Mouse (Mus musculus): Measurements from ENCODE around the gene Tjp1.

DNA sequence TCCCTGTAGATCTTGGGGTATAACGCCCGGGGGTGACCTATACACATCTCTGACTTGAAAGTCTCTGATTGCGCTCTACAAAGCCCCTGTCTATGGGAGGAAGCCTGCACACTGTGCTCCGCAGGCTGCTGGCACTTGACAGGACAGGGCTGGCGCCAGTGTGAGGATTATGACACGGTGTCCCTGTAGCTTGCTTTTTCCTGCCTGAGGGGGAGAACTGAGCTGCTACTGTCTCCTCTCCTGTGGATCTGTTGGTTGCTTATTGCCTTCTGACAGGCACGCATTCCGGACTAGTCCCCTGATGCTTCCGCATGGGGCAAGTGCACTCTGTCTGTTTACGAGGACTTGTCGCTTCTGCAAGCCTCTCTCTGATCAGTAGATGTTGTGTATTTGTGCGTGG, 49.5 kb upstream of the Tjp1 start:
- TF ChIP-seq CTCF (conservative IDR thresholded peaks at IDR 0.05 in 1 of 2, IDR thresholded peaks at IDR 0.05 in 1 of 2; ENCODE audit: low read depth in 2 of 2, low read length in 2 of 2) (no peak), NELFE (IDR thresholded peaks at IDR 0.05; ENCODE audit: low read depth, low read length) (no peak), ZKSCAN1 (IDR thresholded peaks at IDR 0.05; ENCODE audit: borderline replicate concordance, low read depth, low read length) (no peak), ZC3H11A (IDR thresholded peaks at IDR 0.05; ENCODE audit: low read depth, low read length) (no peak), TBP (conservative IDR thresholded peaks at IDR 0.05; ENCODE audit: low read depth, low read length) (no peak), E2F4 (IDR thresholded peaks at IDR 0.05; ENCODE audit: insufficient replicate concordance, low read depth, low read length) (no peak), NRF1 (IDR thresholded peaks at IDR 0.05; ENCODE audit: low read depth, low read length) (no peak), MAX (IDR thresholded peaks at IDR 0.05; ENCODE audit: low read length) (no peak), POLR2A (IDR thresholded peaks at IDR 0.05; ENCODE audit: low read depth, low read length) (no peak), KAT2A (IDR thresholded peaks at IDR 0.05; ENCODE audit: insufficient replicate concordance, low read length) (no peak), GABPA (IDR thresholded peaks at IDR 0.05; ENCODE audit: insufficient replicate concordance, low read depth, low read length) (no peak), TCF12 (IDR thresholded peaks at IDR 0.05; ENCODE audit: low read depth, low read length) (no peak), IRF4 (IDR thresholded peaks at IDR 0.05; ENCODE audit: low read depth, low read length) (no peak), SIN3A (IDR thresholded peaks at IDR 0.05; ENCODE audit: low read length) (no peak)
